Mouse (Mus musculus) heart, embryonic 14.5 days (tissue): ENCODE data around the gene Zdhhc12. TPM values are rescaled to one million over a fixed set of nuclear protein-coding genes. Genes with fewer than 3 reads are reported as not detected.

Experiments used
- ATAC-seq: fragments of 200-750 bp; cut with Nextera tagmentation; 2 replicates; pipeline ENCODE4 v1.8.0; 2017; ENCODE audit warnings: low read depth, moderate TSS enrichment; ENCODE audit not compliant: insufficient number of reproducible peaks, insufficient read depth, low FRiP score
- H3K27ac ChIP-seq, 2 experiments: fragments of 200-500 bp in 1 of 2; fragments of 300-500 bp in 1 of 2; sonication (generic) in 1 of 2; replicated peaks in 1 of 2; 2 replicates each; pipeline ENCODE4 v1.5.1; 2012 to 2014; ENCODE audit warnings: low read depth in 2 of 2, low read length in 2 of 2, control low read depth in 1 of 2, mild to moderate bottlenecking in 1 of 2, mixed read lengths in 1 of 2; ENCODE audit not compliant: control insufficient read depth in 1 of 2, insufficient read depth in 1 of 2
- H3K27me3 ChIP-seq: fragments of 300-500 bp; sonication (generic); 2 replicates; pipeline ENCODE4 v1.6.1; 2014; ENCODE audit warnings: mild to moderate bottlenecking, low read length, control low read depth; ENCODE audit not compliant: control insufficient read depth, insufficient read depth
- H3K36me3 ChIP-seq: fragments of 300-500 bp; sonication (generic); 2 replicates; pipeline ENCODE4 v1.6.1; 2014; ENCODE audit warnings: mild to moderate bottlenecking, control low read depth, low read length, mixed read lengths; ENCODE audit not compliant: control insufficient read depth, insufficient read depth
- H3K4me1 ChIP-seq, 2 experiments: fragments of 200-500 bp in 1 of 2; fragments of 300-500 bp in 1 of 2; sonication (generic) in 1 of 2; 2 replicates each; pipeline ENCODE4 v1.6.1; 2012 to 2014; ENCODE audit warnings: low read length in 2 of 2, control low read depth in 1 of 2, mixed read lengths in 1 of 2; ENCODE audit not compliant: control insufficient read depth in 2 of 2, insufficient read depth in 2 of 2
- H3K4me2 ChIP-seq: fragments of 300-500 bp; sonication (generic); 2 replicates; pipeline ENCODE4 v1.6.1; 2014; ENCODE audit warnings: mild to moderate bottlenecking, low read length
- H3K4me3 ChIP-seq, 2 experiments: fragments of 200-500 bp in 1 of 2; fragments of 300-500 bp in 1 of 2; sonication (generic) in 1 of 2; 2 replicates each; pipeline ENCODE4 v1.5.1; 2012 to 2014; ENCODE audit warnings: low read length in 2 of 2, mild to moderate bottlenecking in 2 of 2, control low read depth in 1 of 2, low read depth in 1 of 2, moderate library complexity in 1 of 2; ENCODE audit not compliant: control insufficient read depth in 1 of 2, insufficient read depth in 1 of 2
- H3K9ac ChIP-seq: fragments of 300-500 bp; sonication (generic); 2 replicates; pipeline ENCODE4 v1.6.1; 2014; ENCODE audit warnings: mild to moderate bottlenecking, low read length
- H3K9me3 ChIP-seq: fragments of 300-500 bp; sonication (generic); 2 replicates; pipeline ENCODE4 v1.6.1; 2016; ENCODE audit warnings: low read length, control low read depth; ENCODE audit not compliant: control insufficient read depth
- WGBS: fragments of 180-500 bp; shearing (Covaris S2); extraction: QIAGEN DNeasy Blood & Tissue Kit; methylation state at CpG from one replicate; pipeline ENCODE4 v1.1.7; 2014; 5-methylcytosine and 5-hydroxymethylcytosine counted together
- polyA plus RNA-seq: library from polyadenylated mRNA; unstranded; fragments of >200 nt; fragmentation: Nextera tagmentation; extraction: Ambion mirVana; gene quantifications from 2 replicates; pipeline ENCODE4 v1.2.1, GENCODE M21; 2014

Zdhhc12 gene
- polyA plus RNA-seq, 1 experiment from 2014 or later: 38.5 TPM

DNA sequence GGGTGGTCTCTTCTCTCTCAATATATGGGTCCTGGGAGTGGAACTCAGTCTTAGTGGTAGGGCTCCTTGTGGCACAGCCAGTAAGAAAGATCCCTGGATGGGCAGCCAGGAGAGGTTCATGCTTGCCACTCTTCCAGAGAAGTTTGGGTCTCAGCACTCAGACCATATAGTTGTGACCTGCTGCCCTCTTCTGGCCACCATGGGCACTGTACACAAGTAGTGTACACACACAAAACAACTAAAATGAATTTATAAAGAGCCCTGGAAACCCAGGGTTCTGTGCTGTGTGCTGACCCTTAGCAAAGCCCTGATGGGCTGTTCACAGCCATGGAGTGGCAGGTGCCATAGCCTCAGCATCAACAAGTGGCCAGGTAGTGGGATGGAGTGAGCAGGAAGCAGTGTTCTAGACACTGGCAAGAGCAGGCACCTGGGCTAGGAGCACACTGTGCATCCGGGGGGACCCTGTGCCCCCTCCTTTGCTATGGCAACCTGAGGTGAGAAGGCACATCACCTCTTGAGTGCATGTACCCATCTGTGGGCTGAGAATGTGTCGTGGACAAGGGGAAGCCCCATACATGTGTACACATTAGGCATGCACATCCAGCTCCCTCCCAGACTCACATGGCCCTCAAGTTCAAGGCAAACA lies 2.6 kb upstream of the Zdhhc12 start:
- H3K9me3 ChIP-seq: no peaks in the 10 kb centered on the region
- no peak overlapping the region for H3K4me3 ChIP-seq
- peaks cover 36% of the 10 kb centered on the region for H3K36me3 ChIP-seq
- H3K9ac ChIP-seq: no peak overlapping the region
- ATAC-seq: no peak
- peaks cover 5 to 17% of the 10 kb centered on the region in 2 experiments; a peak in 3 of 4 replicates for H3K4me1 ChIP-seq
- H3K27me3 ChIP-seq: no peaks in the 10 kb centered on the region
- 97% methylated on average over 2 of the region's 2 CpGs for WGBS
- no peak overlapping the region for H3K27ac ChIP-seq
- no peak overlapping the region for H3K4me2 ChIP-seq

DNA sequence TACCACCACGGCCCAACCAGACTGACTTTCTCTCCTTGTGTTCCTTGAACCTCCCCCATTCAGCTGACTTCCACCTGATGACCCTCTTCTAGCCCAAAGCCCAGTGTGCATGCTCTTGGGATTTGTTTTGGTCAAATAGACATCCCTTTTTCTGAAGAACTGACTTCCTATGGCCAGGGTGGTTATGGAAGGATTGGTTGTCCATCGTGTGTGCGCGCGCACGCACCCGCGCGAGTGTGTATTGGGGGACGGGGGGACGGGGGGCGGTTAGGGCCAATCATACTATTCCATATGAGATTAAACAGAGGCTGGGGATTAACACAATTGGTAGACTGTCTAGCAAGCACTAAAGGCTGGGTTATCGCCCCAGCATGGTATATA lies 750 bp upstream of the Zdhhc12 start:
- H3K4me1 ChIP-seq: peaks cover 5 to 17% of the 10 kb centered on the region in 2 experiments; a peak in 3 of 4 replicates
- H3K4me3 ChIP-seq: peak overlapping the region; percentile 73 to 78
- peak overlapping the region; percentile 89 for H3K9ac ChIP-seq
- no peak for ATAC-seq
- H3K9me3 ChIP-seq: no peaks in the 10 kb centered on the region
- no peaks in the 10 kb centered on the region for H3K27me3 ChIP-seq
- H3K36me3 ChIP-seq: peaks cover 30% of the 10 kb centered on the region
- 4% methylated on average over 13 of the region's 13 CpGs for WGBS
- H3K27ac ChIP-seq: peak overlapping the region; percentile 61 to 68
- peak overlapping the region; percentile 95 for H3K4me2 ChIP-seq

DNA sequence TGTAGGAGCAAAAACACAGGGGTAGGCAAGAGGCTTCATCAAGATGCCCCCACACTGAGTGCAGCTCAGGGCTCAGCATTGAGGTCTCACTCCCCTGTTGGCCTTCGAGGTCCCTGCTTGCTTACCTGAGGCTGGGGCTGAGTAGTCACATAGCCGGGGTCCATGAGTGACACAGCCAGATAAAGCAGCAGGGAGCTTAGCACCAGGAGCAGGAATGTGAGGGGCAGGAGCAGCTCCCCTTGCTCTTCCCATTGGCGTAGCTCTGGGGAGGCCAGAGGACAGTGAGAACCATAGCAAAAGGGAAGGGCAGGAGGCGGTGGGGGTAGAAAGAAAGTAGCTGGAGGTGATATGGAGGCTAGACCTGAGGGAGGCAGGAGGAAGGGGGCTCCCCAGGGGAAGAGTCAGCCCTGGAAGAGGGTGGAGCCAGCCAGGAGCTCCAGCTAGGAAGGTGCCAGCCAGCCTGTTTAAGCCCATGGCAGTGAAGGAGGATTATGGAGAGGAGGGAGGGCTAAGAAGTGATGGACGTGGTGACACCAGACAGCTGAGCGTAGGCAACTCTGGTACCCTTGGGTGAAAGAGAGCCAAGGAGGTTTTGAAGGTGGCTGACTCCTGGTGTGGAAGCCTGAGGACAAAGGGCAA lies 1.0 kb downstream of the Zdhhc12 start:
- Histone ChIP-seq H3K4me3 (peak overlapping the region in 1 of 2 experiments; percentile 78; a peak in 2 of 4 replicates), H3K27me3 (no peaks in the 10 kb centered on the region), H3K27ac (peak overlapping the region in 1 of 2 experiments; percentile 57; a peak in 1 of 4 replicates), H3K36me3 (peaks cover 23% of the 10 kb centered on the region), H3K4me2 (peak overlapping the region; percentile 95), H3K9ac (peak overlapping the region; percentile 89), H3K4me1 (peaks cover 5 to 17% of the 10 kb centered on the region in 2 experiments; a peak in 3 of 4 replicates), H3K9me3 (no peaks in the 10 kb centered on the region)
- no peak for ATAC-seq
- WGBS: 32% methylated on average over 6 of the region's 6 CpGs

DNA sequence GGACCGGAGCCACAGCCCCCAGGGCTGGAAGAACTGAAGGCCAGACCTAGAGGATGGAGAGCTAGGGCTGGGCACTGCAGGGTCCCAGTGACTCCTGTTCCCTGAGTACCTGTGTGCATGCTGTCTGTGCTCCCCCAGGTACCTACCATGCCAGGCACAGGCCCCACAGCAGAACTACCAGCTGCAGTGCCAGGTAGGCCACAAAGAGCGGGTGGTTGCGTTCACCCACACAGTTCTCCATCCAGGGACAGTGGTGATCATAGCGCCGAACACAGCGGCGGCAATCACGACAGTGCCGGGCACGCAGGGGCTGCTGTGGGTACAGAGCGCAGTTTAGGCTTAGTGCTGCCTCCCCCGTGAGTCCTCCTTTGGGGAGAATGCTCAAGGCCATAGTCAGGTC lies 1.9 kb downstream of the Zdhhc12 start:
- Histone ChIP-seq H3K27me3 (no peaks in the 10 kb centered on the region), H3K4me1 (peaks cover 5 to 17% of the 10 kb centered on the region in 2 experiments; a peak in 3 of 4 replicates), H3K36me3 (peaks cover 23% of the 10 kb centered on the region), H3K27ac (no peak overlapping the region), H3K9me3 (no peaks in the 10 kb centered on the region), H3K4me2 (no peak overlapping the region), H3K4me3 (no peak overlapping the region), H3K9ac (no peak overlapping the region)
- no peak for ATAC-seq
- 95% methylated on average over 12 of the region's 12 CpGs for WGBS

DNA sequence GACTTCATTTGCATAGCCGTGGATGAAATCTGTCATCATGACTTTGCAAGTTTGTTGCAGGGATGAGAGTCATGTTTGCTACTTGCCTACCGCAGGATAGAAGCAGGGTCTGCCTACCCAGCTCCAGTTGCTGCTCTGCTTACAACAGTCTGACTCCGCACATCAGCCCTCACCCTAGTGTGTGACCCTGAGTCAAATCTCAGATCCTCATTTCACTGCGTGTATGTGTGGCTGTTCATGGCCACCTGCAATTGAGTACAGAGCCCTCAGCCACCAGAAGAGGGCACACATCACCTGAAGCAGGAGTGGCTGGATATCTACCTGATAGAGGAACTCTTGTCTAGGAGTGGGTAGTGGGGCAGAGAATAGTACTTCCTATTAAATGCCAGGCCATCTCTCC lies 6.1 kb downstream of the Zdhhc12 start:
- ATAC-seq: no peak
- Histone ChIP-seq H3K4me3 (no peak overlapping the region), H3K27me3 (no peaks in the 10 kb centered on the region), H3K36me3 (peaks cover 23% of the 10 kb centered on the region), H3K9ac (no peak overlapping the region), H3K4me2 (no peak overlapping the region), H3K27ac (no peak overlapping the region), H3K9me3 (no peaks in the 10 kb centered on the region), H3K4me1 (no peaks in the 10 kb centered on the region; a peak in 1 of 4 replicates)
- WGBS: 90% methylated on average over 4 of the region's 4 CpGs

DNA sequence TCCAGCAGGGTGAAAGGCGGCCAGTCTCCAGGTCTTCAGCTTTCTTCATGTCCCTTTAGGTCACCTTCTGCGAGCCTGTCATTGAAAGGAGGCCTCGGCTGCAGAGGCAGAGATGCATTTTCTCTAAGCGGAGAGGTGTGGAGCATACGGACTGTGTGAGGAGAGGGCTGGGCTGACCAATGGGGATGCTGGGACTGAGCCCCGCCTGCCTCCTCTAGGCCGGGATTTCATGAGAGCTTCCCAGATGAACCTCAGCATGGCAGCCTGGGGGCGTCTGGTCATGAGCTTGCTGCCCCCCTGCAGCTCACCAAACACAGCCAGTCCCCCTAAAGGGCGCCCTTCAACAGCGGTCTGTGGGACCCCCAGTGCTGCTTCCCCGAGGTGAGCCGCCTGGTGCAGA lies 8.8 kb downstream of the Zdhhc12 start:
- peak overlapping the region; percentile 30; the same call in 1 of the 2 replicates for H3K9ac ChIP-seq
- WGBS: 19% methylated on average over 12 of the region's 12 CpGs
- H3K4me1 ChIP-seq: no peaks in the 10 kb centered on the region; a peak in 1 of 4 replicates
- no peaks in the 10 kb centered on the region for H3K27me3 ChIP-seq
- no peak overlapping the region for H3K27ac ChIP-seq
- 0 out of 2 replicates have a peak, but pooled peaks cover 5% of the 10 kb centered on the region for H3K36me3 ChIP-seq
- no peak overlapping the region for H3K4me3 ChIP-seq
- H3K9me3 ChIP-seq: no peaks in the 10 kb centered on the region
- H3K4me2 ChIP-seq: peak overlapping the region; percentile 49
- no peak for ATAC-seq

DNA sequence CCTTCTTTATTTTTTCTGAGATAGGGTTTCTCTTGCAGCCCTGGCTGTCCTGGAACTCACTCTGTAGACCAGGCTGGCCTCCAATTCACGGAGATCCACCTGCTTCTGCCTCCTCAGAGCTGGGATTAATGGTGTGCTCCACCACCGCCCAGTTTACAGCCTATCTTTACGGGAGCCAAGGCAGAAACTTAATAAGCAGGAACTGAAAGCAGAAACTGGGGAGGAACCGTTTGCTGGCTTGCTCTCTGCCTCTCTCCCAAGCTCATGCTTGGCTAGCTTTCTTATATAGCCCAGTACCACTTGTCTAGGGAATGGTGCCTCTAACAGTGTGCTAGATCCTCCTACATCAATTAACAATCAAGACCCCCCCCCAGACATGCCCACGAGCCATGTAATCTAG lies 9.3 kb downstream of the Zdhhc12 start:
- H3K9ac ChIP-seq: no peak overlapping the region
- H3K4me2 ChIP-seq: peak overlapping the region; percentile 49; the same call in 1 of the 2 replicates
- no peak overlapping the region for H3K4me3 ChIP-seq
- H3K4me1 ChIP-seq: no peaks in the 10 kb centered on the region; a peak in 1 of 4 replicates
- H3K27me3 ChIP-seq: no peaks in the 10 kb centered on the region
- WGBS: 52% methylated on average over 5 of the region's 5 CpGs
- ATAC-seq: no peak
- 0 out of 2 replicates have a peak, but pooled peaks cover 4% of the 10 kb centered on the region for H3K36me3 ChIP-seq
- no peaks in the 10 kb centered on the region for H3K9me3 ChIP-seq
- no peak overlapping the region for H3K27ac ChIP-seq
